Mouse (Mus musculus) right cerebral cortex, postnatal 10 days (tissue): ENCODE measurements around the gene Flg.

Experiments used
- DNase-seq, 2 experiments: peaks; one replicate each; pipeline ENCODE4 v3.0.0; 2021; ENCODE audit warnings: low spot score in 2 of 2

Flg gene

DNA sequence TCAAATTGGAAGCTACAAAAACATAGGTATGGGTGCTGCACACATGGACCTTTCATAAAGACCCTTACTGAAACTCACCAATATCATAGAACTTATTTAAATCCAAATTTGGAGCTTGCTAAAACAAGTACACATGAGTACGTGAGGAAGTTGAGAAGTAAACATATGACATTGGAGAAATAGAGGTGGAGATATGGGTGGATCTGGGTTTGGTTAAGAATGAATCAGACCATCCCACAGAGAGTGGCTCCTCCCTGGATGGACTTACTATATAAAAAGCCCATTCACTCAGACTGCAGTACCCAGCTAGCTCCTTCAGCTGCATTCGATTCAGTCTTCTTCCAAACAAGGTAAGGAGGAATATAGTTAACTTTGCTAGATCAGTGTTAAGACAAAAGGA, at the start of gene Flg:
Gene Flg (plus strand): TSS at position 301 of the 400 bp plus-strand sequence.
- DNase-seq: no peak

GRCm38 (mm10) chr3:93297542-93297941, 24.2 kb downstream of the Flg start:
- no peak for DNase-seq

GRCm38 (mm10) chr3:93299832-93300231, 26.5 kb downstream of the Flg start:
- no peak for DNase-seq

DNA sequence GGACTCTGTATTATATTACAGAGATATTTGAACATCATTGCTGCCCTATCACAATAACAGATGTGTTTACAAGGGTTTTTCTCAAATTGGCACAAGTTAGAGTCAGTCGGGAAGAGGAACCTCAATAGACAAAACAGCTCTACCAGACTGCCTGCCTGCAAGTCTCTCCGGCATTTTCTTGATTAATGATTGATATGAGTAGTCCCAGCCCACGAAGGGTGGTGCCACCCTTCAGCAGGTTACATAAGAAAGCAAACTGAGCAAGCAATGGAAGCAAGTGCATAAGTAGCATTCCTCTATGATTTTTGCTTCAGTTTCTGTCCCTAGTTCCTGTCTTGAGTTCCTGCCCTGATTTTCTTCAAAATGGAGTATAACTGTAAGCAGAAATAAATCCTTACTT, 28.6 kb downstream of the Flg start:
- no peak for DNase-seq

DNA sequence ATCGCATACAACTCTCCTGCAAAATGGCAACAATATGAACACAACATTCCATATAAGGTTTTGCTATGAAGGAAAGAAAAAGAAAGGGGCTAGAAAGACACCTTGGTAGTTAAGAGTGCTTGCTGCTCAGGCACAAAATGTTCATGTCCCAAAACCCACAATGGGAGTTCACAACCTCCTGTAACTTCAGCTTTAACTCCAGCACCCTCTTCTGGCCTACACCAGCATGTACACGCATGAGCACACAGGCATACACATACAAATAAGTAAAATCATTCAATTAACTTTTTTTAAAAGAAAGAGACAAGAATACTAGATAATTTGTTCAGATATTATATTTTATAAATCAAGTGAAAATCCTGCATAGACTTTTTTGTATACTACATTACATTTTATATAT, 32.8 kb downstream of the Flg start:
- no peak for DNase-seq

GRCm38 (mm10) chr3:93311371-93311770, 38.0 kb downstream of the Flg start:
- DNase-seq: no peak

- no peak for DNase-seq
Observed at GRCm38 (mm10) chr3:93314388-93314787, 41.1 kb downstream of the Flg start.

- DNase-seq: no peak
Observed at GRCm38 (mm10) chr3:93319449-93319848, 46.1 kb downstream of the Flg start, which contains the start of gene Hrnr. Gene Hrnr (plus strand): TSS chr3:93319749.

DNA sequence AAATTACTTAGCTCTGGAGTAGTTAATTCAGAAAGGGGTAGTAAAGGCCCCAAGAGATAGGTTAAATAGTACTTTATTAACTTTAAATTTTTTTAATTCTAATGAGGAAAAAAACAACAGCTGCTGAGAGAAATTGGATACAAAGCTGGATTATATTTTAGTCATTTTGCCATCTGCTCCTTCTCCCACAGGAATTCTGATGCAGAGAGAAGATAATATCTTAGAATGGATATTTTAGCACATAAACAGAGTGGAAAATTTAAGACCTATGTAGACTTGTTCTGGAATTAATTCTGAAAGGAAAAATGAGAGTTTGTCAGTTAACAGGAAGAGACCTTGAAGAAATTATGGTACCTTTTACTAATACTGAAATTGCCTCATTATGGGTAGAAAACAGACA, 64.4 kb downstream of the Flg start:
- DNase-seq: no peak

DNA sequence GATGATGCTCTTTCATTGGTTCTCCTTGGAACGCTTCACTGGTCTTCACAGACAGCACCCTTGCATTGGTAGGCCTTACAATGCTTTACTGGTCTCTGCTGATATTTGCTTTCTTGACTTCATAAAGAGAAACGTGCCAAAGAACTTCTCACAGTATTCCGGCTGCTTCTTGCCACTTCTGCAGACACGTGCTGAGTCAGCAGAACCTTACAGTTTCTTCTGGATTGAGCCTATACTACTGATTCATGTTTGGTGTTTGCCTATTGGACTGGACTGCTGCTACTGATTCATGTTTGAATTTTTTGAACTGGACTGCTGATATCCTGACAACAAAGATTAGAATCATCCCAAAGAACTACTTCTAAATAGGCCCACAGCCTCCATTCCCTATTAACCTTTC, 66.7 kb downstream of the Flg start:
- DNase-seq: no peak
